Mouse (Mus musculus): ENCODE results near the gene Gucy1b2.

Gene Gucy1b2

GRCm38 (mm10) chr14:62374001-62374400 lies 82.1 kb downstream of the Gucy1b2 start:
- no peak for DNase-seq (ENCODE audit: low spot score in 2 of 2)

- no peak for DNase-seq (ENCODE audit: low spot score in 2 of 2)
These were observed 85.3 kb downstream of the Gucy1b2 start for GRCm38 (mm10) chr14:62370819-62371218.

- no peak for DNase-seq (ENCODE audit: low spot score in 2 of 2)
These were observed 92.3 kb downstream of the Gucy1b2 start for GRCm38 (mm10) chr14:62363774-62364173.

- DNase-seq (ENCODE audit: low spot score in 2 of 2) = no peak
These were observed 94.7 kb downstream of the Gucy1b2 start for GRCm38 (mm10) chr14:62361263-62361980.

GRCm38 (mm10) chr14:62355201-62355600 lies 100.9 kb downstream of the Gucy1b2 start:
- no peak for DNase-seq (ENCODE audit: low spot score in 2 of 2)

GRCm38 (mm10) chr14:62353793-62354192 lies 102.3 kb downstream of the Gucy1b2 start:
- no peak for DNase-seq (ENCODE audit: low spot score in 2 of 2)

- DNase-seq (ENCODE audit: low spot score in 2 of 2) = no peak
These were observed 102.7 kb downstream of the Gucy1b2 start for GRCm38 (mm10) chr14:62353372-62353771.

- DNase-seq (ENCODE audit: low spot score in 2 of 2) = no peak
These were observed 105.2 kb downstream of the Gucy1b2 start for GRCm38 (mm10) chr14:62350890-62351289.

- DNase-seq (ENCODE audit: low spot score in 2 of 2) = no peak
These were observed 105.9 kb downstream of the Gucy1b2 start for GRCm38 (mm10) chr14:62350186-62350585.

GRCm38 (mm10) chr14:62349786-62350185 lies 106.3 kb downstream of the Gucy1b2 start:
- no peak for DNase-seq (ENCODE audit: low spot score in 2 of 2)

GRCm38 (mm10) chr14:62347103-62347502 lies 109.0 kb downstream of the Gucy1b2 start:
- no peak for DNase-seq (ENCODE audit: low spot score in 2 of 2)

GRCm38 (mm10) chr14:62346570-62346969 lies 109.5 kb downstream of the Gucy1b2 start:
- no peak for DNase-seq (ENCODE audit: low spot score in 2 of 2)

Data from cerebellum, postnatal 4 days (tissue).